Mouse (Mus musculus) brain, embryonic 14.5 days (tissue): Measurements from ENCODE around the gene Usp39.

Source experiments
- CTCF ChIP-seq: fragments of 200-500 bp; IDR thresholded peaks from 2 replicates; pipeline ENCODE4 v1.5.1; 2012; ENCODE audit warnings: inconsistent platforms, mild to moderate bottlenecking, moderate library complexity, borderline replicate concordance; ENCODE audit not compliant: insufficient read depth, insufficient read length; ENCODE audit errors: extremely low read depth
- POLR2A ChIP-seq: fragments of 200-500 bp; IDR thresholded peaks from 2 replicates; pipeline ENCODE4 v1.6.1; 2012; ENCODE audit warnings: mild to moderate bottlenecking, inconsistent platforms, borderline replicate concordance; ENCODE audit not compliant: poor library complexity, insufficient read depth, insufficient read length, severe bottlenecking; ENCODE audit errors: extremely low read depth

DNA sequence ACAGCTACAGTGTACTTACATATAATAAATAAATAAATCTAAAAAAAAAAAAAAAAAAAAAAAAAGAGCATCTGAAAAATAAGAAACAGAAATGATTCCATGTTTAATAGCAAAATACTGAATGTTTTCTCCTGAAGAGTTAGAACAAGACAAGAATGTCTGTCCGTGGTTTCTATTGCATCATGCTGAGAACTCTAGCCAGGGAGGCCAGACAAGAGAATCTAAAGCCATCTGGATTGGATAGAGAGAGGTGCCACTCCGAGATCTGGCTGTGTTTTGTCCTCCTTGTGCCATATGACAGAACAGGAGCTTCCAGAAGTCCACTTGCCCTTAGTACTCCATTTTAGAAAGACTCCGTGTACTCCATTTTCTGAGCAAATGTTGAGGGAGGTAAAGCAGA lies 47.2 kb downstream of the Usp39 start:
- TF ChIP-seq POLR2A (no peak), CTCF (no peak)
